Mouse (Mus musculus): ENCODE data around the gene Dkk2. TPM values are rescaled to one million over a fixed set of nuclear protein-coding genes. Genes with fewer than 3 reads are reported as not detected.

The Dkk2 gene
- polyA plus RNA-seq, 2 experiments, result 63.1 to 69.3 TPM

GRCm38 (mm10) chr3:132211260-132211659 lies 126.2 kb downstream of the Dkk2 start:
- TF ChIP-seq POLR2A (IDR thresholded peaks at IDR 0.05; ENCODE audit: borderline replicate concordance, extremely low read depth, insufficient read depth, insufficient read length), result no peak
- Histone ChIP-seq H3K4me1 (ENCODE audit: control insufficient read depth, insufficient read depth, low read length) (no peaks in the 10 kb centered on the region), H3K4me3 (replicated peaks; ENCODE audit: low read length) (no peak overlapping the region), H3K27ac (replicated peaks; ENCODE audit: low read depth, low read length) (no peak overlapping the region), H3K27me3 (ENCODE audit: control insufficient read depth, insufficient read depth, low read length) (no peaks in the 10 kb centered on the region), H3K9me3 (ENCODE audit: control insufficient read depth, low read length) (no peaks in the 10 kb centered on the region), H3K36me3 (ENCODE audit: control insufficient read depth, insufficient read depth, low read length) (no peaks in the 10 kb centered on the region), H3K9ac (ENCODE audit: low read depth, low read length, severe bottlenecking) (no peak overlapping the region), H3K4me2 (replicated peaks; ENCODE audit: low read depth, low read length, severe bottlenecking) (no peak overlapping the region)
- DNase-seq (ENCODE audit: low spot score) (no peak), ATAC-seq (ENCODE audit: low FRiP score, low read depth) (no peak)
- 69% methylated on average over 5 of the region's 5 CpGs for WGBS

- H3K4me3 ChIP-seq (replicated peaks; ENCODE audit: low read length), result no peak overlapping the region
- peak; percentile 55; the same call in 1 of the 2 replicates for ATAC-seq (ENCODE audit: low FRiP score, low read depth)
- no peak overlapping the region for H3K27ac ChIP-seq (replicated peaks; ENCODE audit: low read depth, low read length)
- H3K4me1 ChIP-seq (ENCODE audit: control insufficient read depth, insufficient read depth, low read length), result 0 out of 2 replicates have a peak, but pooled peaks cover 6% of the 10 kb centered on the region
- TF ChIP-seq POLR2A (IDR thresholded peaks at IDR 0.05; ENCODE audit: borderline replicate concordance, extremely low read depth, insufficient read depth, insufficient read length), result no peak
- peak; percentile 35 for DNase-seq (ENCODE audit: low spot score)
- H3K9me3 ChIP-seq (ENCODE audit: control insufficient read depth, low read length), result no peaks in the 10 kb centered on the region
- WGBS, result 53% methylated on average over 7 of the region's 7 CpGs
- H3K27me3 ChIP-seq (ENCODE audit: control insufficient read depth, insufficient read depth, low read length), result no peaks in the 10 kb centered on the region
- H3K9ac ChIP-seq (ENCODE audit: low read depth, low read length, severe bottlenecking), result no peak overlapping the region
- H3K4me2 ChIP-seq (replicated peaks; ENCODE audit: low read depth, low read length, severe bottlenecking), result no peak overlapping the region
- no peaks in the 10 kb centered on the region for H3K36me3 ChIP-seq (ENCODE audit: control insufficient read depth, insufficient read depth, low read length)
Measured at GRCm38 (mm10) chr3:132219977-132220487, 134.9 kb downstream of the Dkk2 start.

- Histone ChIP-seq H3K27me3 (ENCODE audit: control insufficient read depth, insufficient read depth, low read length) (no peaks in the 10 kb centered on the region), H3K4me3 (replicated peaks; ENCODE audit: low read length) (no peak overlapping the region), H3K9ac (ENCODE audit: low read depth, low read length, severe bottlenecking) (no peak overlapping the region), H3K27ac (replicated peaks; ENCODE audit: low read depth, low read length) (no peak overlapping the region), H3K36me3 (ENCODE audit: control insufficient read depth, insufficient read depth, low read length) (no peaks in the 10 kb centered on the region), H3K9me3 (ENCODE audit: control insufficient read depth, low read length) (no peaks in the 10 kb centered on the region), H3K4me1 (ENCODE audit: control insufficient read depth, insufficient read depth, low read length) (no peaks in the 10 kb centered on the region), H3K4me2 (replicated peaks; ENCODE audit: low read depth, low read length, severe bottlenecking) (no peak overlapping the region)
- ATAC-seq (ENCODE audit: low FRiP score, low read depth) (no peak), DNase-seq (ENCODE audit: low spot score) (no peak)
- no peak for TF ChIP-seq POLR2A (IDR thresholded peaks at IDR 0.05; ENCODE audit: borderline replicate concordance, extremely low read depth, insufficient read depth, insufficient read length)
- 75% methylated on average over 1 of the region's 1 CpGs for WGBS
Measured at GRCm38 (mm10) chr3:132227622-132228021, 142.5 kb downstream of the Dkk2 start.
